13 mouse cellular contexts compared by ENCODE assay signal in the genomic region with DNA sequence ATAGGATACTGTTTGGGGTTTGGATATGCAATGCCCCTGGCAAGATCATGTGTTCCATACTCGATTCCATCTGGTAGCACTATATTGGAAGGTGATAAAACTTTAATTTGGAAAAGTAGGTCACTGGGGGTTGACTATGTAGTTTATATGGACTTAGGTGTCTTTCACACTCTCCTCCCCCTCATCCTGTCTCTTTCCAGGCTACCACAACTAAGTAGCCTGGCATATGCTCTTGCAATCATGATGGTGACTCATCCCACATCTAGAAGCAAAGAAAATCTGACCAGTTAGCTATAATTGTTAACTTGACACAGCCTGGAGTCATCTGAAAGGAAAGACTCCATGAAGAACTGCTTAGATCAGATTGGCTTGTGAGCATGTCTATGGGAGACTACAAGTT.
"Had no signal": no experiment of that assay in that cellular context is flagged by ENCODE, and none has a peak within 500 bp of the region (broad histone marks: within the 10 kb centered on the region; RNA-seq: fewer than 3 reads in every experiment).

No protein-coding gene starts in this region.

- ATAC-seq: liver, postnatal 0 days; lung, postnatal 0 days; midbrain, embryonic 13.5 days; midbrain, embryonic 15.5 days had no signal

- DNase-seq: liver, embryonic 13.5 days; liver, postnatal 0 days; lung, adult 2 months; lung, postnatal 14 days; lung, postnatal 36 days; retina, postnatal 1 day; spleen, adult 18-20 months; thymus, adult 18-20 months; thymus, postnatal 14 days; thymus, postnatal 36 days had no signal
